Mouse (Mus musculus) G1E (cell line): Measurements from ENCODE around the gene Capzb. TPM values are rescaled to one million over a fixed set of nuclear protein-coding genes. Genes with fewer than 3 reads are reported as not detected.

Experiments
- ATAC-seq: 2 replicates; pipeline ENCODE4 v1.8.0; 2016; ENCODE audit warnings: mild to moderate bottlenecking; ENCODE audit not compliant: insufficient number of reproducible peaks, poor library complexity, low FRiP score, severe bottlenecking; ENCODE audit errors: extremely low read depth
- DNase-seq: peaks from one replicate; pipeline ENCODE4 v3.0.0; 2012; ENCODE audit warnings: low spot score
- H3K27me3 ChIP-seq: 2 replicates; pipeline ENCODE4 v1.6.1; 2012; ENCODE audit warnings: mild to moderate bottlenecking, low read length, inconsistent platforms; ENCODE audit not compliant: insufficient read depth
- H3K36me3 ChIP-seq: replicated peaks from 2 replicates; pipeline ENCODE3; 2012; ENCODE audit warnings: mild to moderate bottlenecking, inconsistent platforms
- H3K4me1 ChIP-seq: 2 replicates; pipeline ENCODE4 v1.6.1; 2012; ENCODE audit warnings: low read depth, low read length, inconsistent platforms, mixed read lengths; ENCODE audit not compliant: insufficient read depth
- H3K4me3 ChIP-seq: 2 replicates; pipeline ENCODE4 v1.5.1; 2012; ENCODE audit warnings: low read depth, mild to moderate bottlenecking, inconsistent platforms, low read length, moderate library complexity, mixed read lengths
- H3K9me3 ChIP-seq: replicated peaks from 2 replicates; pipeline ENCODE4 v1.6.1; 2012; ENCODE audit warnings: inconsistent platforms
- CTCF ChIP-seq: IDR thresholded peaks from 2 replicates; pipeline ENCODE4 v1.5.1; 2012; ENCODE audit warnings: low read depth, low read length, inconsistent platforms, mixed read lengths
- GATA1 ChIP-seq: IDR thresholded peaks from 2 replicates; pipeline ENCODE4 v1.6.1; 2012; ENCODE audit warnings: borderline replicate concordance, low read length, inconsistent platforms, mixed read lengths
- GATA2 ChIP-seq: IDR thresholded peaks from 2 replicates; pipeline ENCODE4 v1.6.1; 2012; ENCODE audit warnings: low read depth, low read length, inconsistent platforms, borderline replicate concordance
- POLR2AphosphoS5 ChIP-seq: IDR thresholded peaks from 2 replicates; pipeline ENCODE4 v1.6.1; 2012; ENCODE audit warnings: low read depth, low read length, inconsistent platforms; ENCODE audit not compliant: insufficient replicate concordance
- TAL1 ChIP-seq: conservative IDR thresholded peaks from 2 replicates; pipeline ENCODE4 v1.6.1; 2012; ENCODE audit warnings: low read depth, low read length, inconsistent platforms, mixed read lengths
- polyA plus RNA-seq: library from polyadenylated mRNA; stranded (reverse); fragments of >175 nt; gene quantifications from 2 replicates; pipeline ENCODE4 v1.2.3, GENCODE M21; 2012
- total RNA-seq, 2 experiments: library from RNA; stranded (forward) in 1 of 2; stranded (reverse) in 1 of 2; fragments of 200-1000 nt in 1 of 2; fragments of >200 nt in 1 of 2; fragmentation: Nextera tagmentation in 1 of 2; gene quantifications; 2 replicates each; pipeline ENCODE4 v1.2.3; 2014 to 2017

The Capzb gene
- total and polyA plus RNA-seq, 3 experiments = 91.8 to 310 (median 110) TPM

- ATAC-seq (peak; percentile 42; the same call in 1 of the 2 replicates), DNase-seq (peak; percentile 94)
- peak within 1 kb of the TSS; percentile 94 for H3K4me3 ChIP-seq
- peaks cover 45% of the 10 kb centered on the region for H3K36me3 ChIP-seq
- TF ChIP-seq POLR2AphosphoS5 (no peak), TAL1 (no peak), GATA1 (no peak), GATA2 (no peak), CTCF (no peak)
- H3K27me3 ChIP-seq = no peaks in the 10 kb centered on the region
- no peaks in the 10 kb centered on the region for H3K9me3 ChIP-seq
- peaks cover 50% of the 10 kb centered on the region for H3K4me1 ChIP-seq
Measured at GRCm38 (mm10) chr4:139310171-139310898, 117.6 kb downstream of the Capzb start, which contains the start of the genes Pqlc2 and Akr7a5. TSS of gene Pqlc2 (minus strand) at chr4:139310708. TSS of gene Akr7a5 (plus strand) at chr4:139310744.

- Histone ChIP-seq H3K36me3 (peaks cover 45% of the 10 kb centered on the region), H3K27me3 (no peaks in the 10 kb centered on the region), H3K9me3 (no peaks in the 10 kb centered on the region), H3K4me1 (peaks cover 48% of the 10 kb centered on the region), H3K4me3 (peak overlapping the region; percentile 94)
- TF ChIP-seq GATA1 = no peak
- no peak for TF ChIP-seq TAL1
- TF ChIP-seq CTCF = no peak
- TF ChIP-seq POLR2AphosphoS5 = no peak
- no peak for TF ChIP-seq GATA2
- DNase-seq (peak; percentile 60), ATAC-seq (no peak)
Measured at GRCm38 (mm10) chr4:139310899-139311701, 118.4 kb downstream of the Capzb start.

GRCm38 (mm10) chr4:139311707-139312106, 119.0 kb downstream of the Capzb start:
- H3K4me3 ChIP-seq = peak overlapping the region; percentile 94
- no peak for TF ChIP-seq CTCF
- TF ChIP-seq POLR2AphosphoS5 = no peak
- no peak for TF ChIP-seq TAL1
- TF ChIP-seq GATA1 = no peak
- H3K27me3 ChIP-seq = no peaks in the 10 kb centered on the region
- DNase-seq (no peak), ATAC-seq (no peak)
- no peaks in the 10 kb centered on the region for H3K9me3 ChIP-seq
- peaks cover 45% of the 10 kb centered on the region for H3K4me1 ChIP-seq
- peaks cover 42% of the 10 kb centered on the region for H3K36me3 ChIP-seq

GRCm38 (mm10) chr4:139312632-139313031, 119.9 kb downstream of the Capzb start:
- peaks cover 43% of the 10 kb centered on the region for H3K4me1 ChIP-seq
- H3K4me3 ChIP-seq = no peak overlapping the region
- ATAC-seq (no peak), DNase-seq (no peak)
- TF ChIP-seq GATA1 = no peak
- TF ChIP-seq GATA2 = no peak
- TF ChIP-seq CTCF = peak; percentile 62
- TF ChIP-seq TAL1 = no peak
- TF ChIP-seq POLR2AphosphoS5 = no peak
- H3K36me3 ChIP-seq = peaks cover 44% of the 10 kb centered on the region
- H3K27me3 ChIP-seq = no peaks in the 10 kb centered on the region
- no peaks in the 10 kb centered on the region for H3K9me3 ChIP-seq

GRCm38 (mm10) chr4:139318449-139318848, 125.8 kb downstream of the Capzb start:
- DNase-seq = no peak
- no peak overlapping the region for H3K4me3 ChIP-seq
- ATAC-seq = no peak
- no peaks in the 10 kb centered on the region for H3K27me3 ChIP-seq
- no peak for TF ChIP-seq GATA2
- TF ChIP-seq TAL1 = no peak
- no peak for TF ChIP-seq GATA1
- no peak for TF ChIP-seq CTCF
- no peak for TF ChIP-seq POLR2AphosphoS5
- H3K9me3 ChIP-seq = no peaks in the 10 kb centered on the region
- peaks cover 57% of the 10 kb centered on the region for H3K36me3 ChIP-seq
- H3K4me1 ChIP-seq = peaks cover 5% of the 10 kb centered on the region; the same call in 1 of the 2 replicates

- H3K27me3 ChIP-seq = no peaks in the 10 kb centered on the region
- DNase-seq (no peak), ATAC-seq (no peak)
- H3K4me3 ChIP-seq = no peak overlapping the region
- H3K36me3 ChIP-seq = peaks cover 47% of the 10 kb centered on the region
- H3K4me1 ChIP-seq = peaks cover 5% of the 10 kb centered on the region; the same call in 1 of the 2 replicates
- H3K9me3 ChIP-seq = peaks cover 2% of the 10 kb centered on the region; the same call in 1 of the 2 replicates
- TF ChIP-seq POLR2AphosphoS5 (no peak), CTCF (no peak), GATA2 (no peak), TAL1 (no peak), GATA1 (no peak)
Measured at GRCm38 (mm10) chr4:139319740-139320139, 127.0 kb downstream of the Capzb start.
